Mouse (Mus musculus) kidney, adult 2 months (tissue): ENCODE measurements at regions not wholly inside any gene's neighbourhood (a gene's known extent, or its start where the extent isn't known, plus 50 kb on each side); places are given as distances from the start of the nearest gene placed in this dataset.
A peak's percentile ranks its signal among the peaks of the same experiment; 100 is the strongest.

ENCODE experiments used
- CTCF ChIP-seq: fragments of 200-500 bp; conservative IDR thresholded peaks from 2 replicates; pipeline ENCODE4 v1.5.1; 2011; ENCODE audit warnings: low read depth, mild to moderate bottlenecking, control low read depth, low read length, moderate library complexity, mixed read lengths; ENCODE audit not compliant: insufficient read depth, insufficient read length
- POLR2A ChIP-seq: fragments of 200-500 bp; IDR thresholded peaks from one replicate; pipeline ENCODE4 v1.6.1; 2011; ENCODE audit warnings: low read depth, low read length, control low read depth

DNA sequence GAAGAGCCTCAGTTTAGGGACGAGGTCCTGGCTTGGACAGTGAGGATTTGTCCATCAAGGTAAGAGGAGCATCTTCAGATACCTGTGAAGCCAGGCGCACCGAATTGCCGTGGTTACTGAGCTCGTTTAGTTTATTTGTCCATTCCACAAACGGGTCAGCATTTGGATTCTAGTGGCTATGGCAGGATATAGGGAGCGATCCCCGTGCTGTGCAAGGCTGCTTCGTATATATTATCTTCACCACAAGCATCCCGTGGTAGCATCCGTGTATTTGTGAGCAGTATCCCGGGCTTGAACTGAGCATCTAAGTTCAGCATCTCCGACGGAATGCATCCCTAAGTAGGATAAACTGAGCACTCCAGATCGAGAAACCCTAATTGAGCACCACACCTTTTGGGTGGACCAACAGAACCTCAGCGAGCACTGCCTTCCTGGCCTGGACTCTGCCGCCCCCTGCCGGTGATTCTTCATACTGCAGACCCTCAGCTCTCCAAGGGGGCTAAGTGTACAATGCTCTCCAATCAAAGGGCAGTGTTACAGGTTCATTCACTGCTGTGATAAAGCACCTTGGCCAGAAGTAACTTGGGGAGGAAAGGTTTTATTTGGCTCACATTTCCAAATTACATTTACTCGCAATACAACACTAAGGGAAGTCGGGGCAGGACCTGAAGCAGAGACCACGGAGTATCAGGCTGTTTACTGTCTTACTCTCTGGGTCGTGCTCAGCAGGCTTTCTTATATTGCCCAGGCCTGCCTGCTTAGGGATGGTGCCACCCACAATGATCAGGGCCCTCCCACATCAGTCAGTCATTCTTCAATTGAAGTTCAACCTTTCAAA, 68.6 kb downstream of the Gm11983 start:
- TF ChIP-seq CTCF (peak; percentile 92), POLR2A (no peak)
